Comparison of ENCODE assay signal across 23 mouse cellular contexts in genomic region chrX:163996754-163997153, GRCm38 (mm10). TPM values are rescaled to one million over a fixed set of nuclear protein-coding genes. Genes with fewer than 3 reads are reported as not detected.
DNase-seq lines count a peak whose midpoint lies in the region; ATAC-seq lines count a peak whose summit lies in the region.
"Had no signal": no experiment of that assay in that cellular context is flagged by ENCODE, and none has a peak within 500 bp of the region (broad histone marks: within the 10 kb centered on the region; RNA-seq: fewer than 3 reads in every experiment).

No protein-coding gene starts in this region.

- H3K4me2 ChIP-seq in limb, embryonic 11.5 days (ENCODE audit: low read depth, severe bottlenecking), result no peak overlapping the region
- H3K4me2 ChIP-seq: embryonic facial prominence, embryonic 12.5 days; forebrain, embryonic 13.5 days; forebrain, embryonic 15.5 days had no signal

- H3K9ac ChIP-seq in limb, embryonic 11.5 days (ENCODE audit: low read length), result no peak overlapping the region
- H3K9ac ChIP-seq: embryonic facial prominence, embryonic 12.5 days; forebrain, embryonic 13.5 days; forebrain, embryonic 15.5 days had no signal

- H3K27me3 ChIP-seq in limb, embryonic 11.5 days (ENCODE audit: control insufficient read depth, insufficient read depth, low read length), result no peaks in the 10 kb centered on the region
- peaks cover 89% of the 10 kb centered on the region for H3K27me3 ChIP-seq in limb, embryonic 10.5 days (ENCODE audit: low read depth, poor library complexity, severe bottlenecking)
- H3K27me3 ChIP-seq: CH12.LX; embryonic facial prominence, embryonic 12.5 days; forebrain, embryonic 13.5 days; forebrain, embryonic 15.5 days; Patski had no signal

- no peak overlapping the region for H3K27ac ChIP-seq in limb, embryonic 11.5 days (replicated peaks; ENCODE audit: low read depth, low read length)
- no peak overlapping the region for H3K27ac ChIP-seq in limb, embryonic 10.5 days
- H3K27ac ChIP-seq: embryonic facial prominence, embryonic 10.5 days; embryonic facial prominence, embryonic 12.5 days; forebrain, embryonic 13.5 days; forebrain, embryonic 15.5 days had no signal

- DNase-seq in limb, embryonic 11.5 days (ENCODE audit: low spot score), result peak; percentile 1
- DNase-seq in limb, embryonic 10.5 days (ENCODE audit: low spot score), result no peak
- DNase-seq in urinary bladder, postnatal 25 days (ENCODE audit: low spot score), result no peak
- DNase-seq in ovary, adult 18-20 months (ENCODE audit: low spot score), result no peak
- DNase-seq: adrenal gland, adult 8-10 months; adrenal gland, postnatal 14 days; adrenal gland, postnatal 36 days; B cell, adult 2 months; cerebellum, adult 11-12 months; cerebellum, adult 2 months; cerebellum, adult 9-10 months; cerebellum, postnatal 10 days; cerebellum, postnatal 25 days had no signal

- no peak for ATAC-seq in limb, embryonic 11.5 days (ENCODE audit: insufficient number of reproducible peaks, low FRiP score, low TSS enrichment, low read depth)
- peak; percentile 76 for ATAC-seq in megakaryocyte progenitor cell, adult 5-6 weeks (replicated peaks; ENCODE audit: poor library complexity)
- ATAC-seq: activated CD4-positive, CD25-positive, alpha-beta regulatory T cell, adult 4 months; CD4-positive, CD25-positive, alpha-beta regulatory T cell, adult 4 months; forebrain, embryonic 13.5 days; forebrain, embryonic 15.5 days; Patski had no signal

- H3K4me1 ChIP-seq in limb, embryonic 11.5 days (ENCODE audit: control insufficient read depth, insufficient read depth, low read length), result no peaks in the 10 kb centered on the region
- no peaks in the 10 kb centered on the region for H3K4me1 ChIP-seq in limb, embryonic 10.5 days
- H3K4me1 ChIP-seq: embryonic facial prominence, embryonic 10.5 days; embryonic facial prominence, embryonic 12.5 days; forebrain, embryonic 13.5 days; forebrain, embryonic 15.5 days had no signal

- H3K4me3 ChIP-seq in limb, embryonic 11.5 days (ENCODE audit: low read depth, low read length), result no peak overlapping the region
- H3K4me3 ChIP-seq in limb, embryonic 10.5 days, result no peak overlapping the region
- H3K4me3 ChIP-seq: embryonic facial prominence, embryonic 10.5 days; embryonic facial prominence, embryonic 12.5 days; forebrain, embryonic 13.5 days; forebrain, embryonic 15.5 days had no signal

- H3K9me3 ChIP-seq in limb, embryonic 11.5 days (ENCODE audit: control insufficient read depth, low read length), result no peaks in the 10 kb centered on the region
- no peaks in the 10 kb centered on the region for H3K9me3 ChIP-seq in limb, embryonic 10.5 days (replicated peaks)
- H3K9me3 ChIP-seq: embryonic facial prominence, embryonic 10.5 days; embryonic facial prominence, embryonic 12.5 days; forebrain, embryonic 13.5 days; forebrain, embryonic 15.5 days; G1E had no signal

- WGBS in limb, embryonic 11.5 days, result 86% methylated on average over 3 of the region's 3 CpGs
- 95% methylated on average over 3 of the region's 3 CpGs for WGBS in limb, embryonic 10.5 days

- H3K36me3 ChIP-seq in limb, embryonic 11.5 days (ENCODE audit: control insufficient read depth, insufficient read depth, low read length), result no peaks in the 10 kb centered on the region
- no peaks in the 10 kb centered on the region for H3K36me3 ChIP-seq in limb, embryonic 10.5 days
- H3K36me3 ChIP-seq: embryonic facial prominence, embryonic 10.5 days; embryonic facial prominence, embryonic 12.5 days; forebrain, embryonic 15.5 days; G1E had no signal

RNA-seq across cellular contexts. Expression of gene Car5b, which starts 31.0 kb away (rescaled TPM):
- 0.72 and 1.0 TPM in 2 replicates for polyA plus RNA-seq in limb, embryonic 11.5 days (2014; fragmentation: Nextera tagmentation; extraction: Ambion mirVana)
- polyA plus RNA-seq in limb, embryonic 10.5 days (2016; fragmentation: Nextera tagmentation; extraction: Ambion mirVana), result 0.19 and 0.34 TPM in 2 replicates
- 0.30 TPM in 1 of 2 replicates, not detected in the other for total RNA-seq in megakaryocyte progenitor cell, adult 5-6 weeks (2015)
- total RNA-seq in megakaryocyte progenitor cell, adult 5-6 weeks (2017), result 0.21 and 0.24 TPM in 2 replicates
- polyA plus RNA-seq: G1E had no signal

RNA-seq across cellular contexts. Expression of gene Zrsr2, which starts 38.3 kb away (rescaled TPM):
- polyA plus RNA-seq in limb, embryonic 11.5 days (2014; fragmentation: Nextera tagmentation; extraction: Ambion mirVana), result 75.5 and 76.6 TPM in 2 replicates
- 68.1 and 70.2 TPM in 2 replicates for polyA plus RNA-seq in limb, embryonic 10.5 days (2016; fragmentation: Nextera tagmentation; extraction: Ambion mirVana)
- 28.1 and 31.8 TPM in 2 replicates for total RNA-seq in megakaryocyte progenitor cell, adult 5-6 weeks (2015)
- total RNA-seq in megakaryocyte progenitor cell, adult 5-6 weeks (2017), result 35.2 and 76.8 TPM in 2 replicates
